Mouse (Mus musculus) limb, embryonic 13.5 days (tissue): Measurements from ENCODE around the gene Spa17. TPM values are rescaled to one million over a fixed set of nuclear protein-coding genes. Genes with fewer than 3 reads are reported as not detected.
A peak's percentile ranks its signal among the peaks of the same experiment; 100 is the strongest.

ENCODE experiments used
- ATAC-seq: fragments of 200-750 bp; cut with Nextera tagmentation; 2 replicates; pipeline ENCODE4 v1.8.0; 2017; ENCODE audit warnings: low read depth, moderate number of reproducible peaks, moderate TSS enrichment; ENCODE audit not compliant: low FRiP score
- H3K27ac ChIP-seq: fragments of 300-500 bp; sonication (generic); 2 replicates; pipeline ENCODE4 v1.5.1; 2015; ENCODE audit warnings: inconsistent platforms, mild to moderate bottlenecking, moderate library complexity
- H3K27me3 ChIP-seq: fragments of 300-500 bp; sonication (generic); 2 replicates; pipeline ENCODE4 v1.6.1; 2015; ENCODE audit warnings: mild to moderate bottlenecking, inconsistent platforms
- H3K36me3 ChIP-seq: fragments of 300-500 bp; sonication (generic); 2 replicates; pipeline ENCODE4 v1.6.1; 2015; ENCODE audit warnings: inconsistent platforms, mild to moderate bottlenecking, moderate library complexity
- H3K4me1 ChIP-seq: fragments of 300-500 bp; sonication (generic); 2 replicates; pipeline ENCODE4 v1.6.1; 2015; ENCODE audit warnings: inconsistent platforms
- H3K4me2 ChIP-seq: fragments of 300-500 bp; sonication (generic); replicated peaks from 2 replicates; pipeline ENCODE4 v1.6.1; 2015; ENCODE audit warnings: inconsistent platforms, mild to moderate bottlenecking, moderate library complexity
- H3K4me3 ChIP-seq: fragments of 300-500 bp; sonication (generic); 2 replicates; pipeline ENCODE4 v1.5.1; 2015; ENCODE audit warnings: moderate library complexity, mild to moderate bottlenecking, inconsistent platforms
- H3K9ac ChIP-seq: fragments of 300-500 bp; sonication (generic); 2 replicates; pipeline ENCODE4 v1.6.1; 2015; ENCODE audit warnings: mild to moderate bottlenecking, inconsistent platforms
- H3K9me3 ChIP-seq: fragments of 300-500 bp; sonication (generic); 2 replicates; pipeline ENCODE4 v1.6.1; 2016; ENCODE audit warnings: inconsistent platforms
- WGBS: fragments of 180-500 bp; shearing (Covaris S2); methylation state at CpG from one replicate; pipeline ENCODE4 v1.1.7; 2015; 5-methylcytosine and 5-hydroxymethylcytosine counted together
- polyA plus RNA-seq: library from polyadenylated mRNA; unstranded; fragments of >200 nt; fragmentation: Nextera tagmentation; extraction: Ambion mirVana; gene quantifications from 2 replicates; pipeline ENCODE4 v1.2.1, GENCODE M21; 2015

Spa17 gene
- 5.1 and 6.0 TPM in 2 replicates for polyA plus RNA-seq

DNA sequence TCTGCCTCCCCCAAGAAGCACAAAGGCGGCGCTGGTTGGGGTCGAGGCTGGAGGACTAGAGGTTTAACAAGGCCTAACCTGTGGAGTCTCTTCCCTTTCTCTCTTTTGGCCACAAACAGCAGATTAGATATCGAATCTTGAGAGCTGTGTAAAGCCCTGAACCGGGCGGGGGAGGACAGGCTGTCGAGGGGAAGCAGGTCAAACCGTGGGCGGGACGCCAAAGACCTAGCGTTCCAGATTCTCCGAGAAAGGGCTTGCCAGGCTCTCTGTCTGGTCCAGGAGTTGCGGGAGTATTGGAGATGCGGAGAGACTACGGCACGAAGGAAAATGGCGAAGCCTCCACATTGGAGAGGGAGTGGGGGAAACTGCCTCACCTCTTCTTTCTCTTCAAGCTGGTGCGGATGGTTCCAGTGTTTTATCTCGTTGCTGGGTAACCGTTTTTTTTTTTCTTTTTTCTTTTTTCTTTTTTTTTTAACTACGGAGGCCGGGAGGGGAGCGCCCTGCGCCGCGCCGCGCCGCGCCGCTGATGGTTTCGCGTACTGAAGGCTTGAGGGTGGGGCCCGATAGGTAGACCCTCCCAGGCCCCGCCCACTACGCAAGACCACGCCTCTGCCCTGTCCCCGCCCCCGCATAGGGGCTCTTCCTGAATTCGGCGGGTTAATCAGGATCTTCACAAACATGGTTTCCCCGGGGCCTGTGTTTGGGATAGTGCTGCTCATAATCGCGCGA, at the start of gene Spa17:
Gene Spa17 (minus strand): TSS at position 541 of the 729 bp plus-strand sequence.
- H3K4me2 ChIP-seq, result peak within 1 kb of the TSS; percentile 67
- WGBS, result under 1% methylated on average over 45 of the region's 45 CpGs

DNA sequence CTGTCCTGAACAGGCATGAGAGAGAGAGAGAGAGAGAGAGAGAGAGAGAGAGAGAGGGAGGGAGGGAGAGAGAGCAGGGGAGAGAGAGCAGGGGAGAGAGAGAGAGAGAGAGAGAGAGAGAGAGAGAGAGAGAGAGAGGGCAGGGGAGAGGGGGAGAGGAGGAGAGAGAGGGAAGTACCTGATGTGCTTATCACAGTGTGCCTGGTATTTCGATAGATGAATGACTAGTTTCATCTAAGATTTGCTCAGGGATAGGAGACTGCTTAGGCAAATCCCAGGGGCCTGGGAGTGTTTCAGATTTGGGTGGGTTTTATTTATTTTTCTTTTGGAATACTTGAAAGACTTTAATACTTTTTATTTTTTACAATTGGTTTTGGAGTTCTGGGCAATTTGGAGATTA, 49.7 kb upstream of the Spa17 start:
- no peak for ATAC-seq
- H3K4me1 ChIP-seq, result no peaks in the 10 kb centered on the region
- H3K9me3 ChIP-seq, result no peaks in the 10 kb centered on the region
- 82% methylated on average over 1 of the region's 1 CpGs for WGBS
- no peak overlapping the region for H3K4me3 ChIP-seq
- H3K27ac ChIP-seq, result no peak overlapping the region
- H3K36me3 ChIP-seq, result no peaks in the 10 kb centered on the region
- H3K4me2 ChIP-seq, result no peak overlapping the region
- H3K27me3 ChIP-seq, result no peaks in the 10 kb centered on the region
- no peak overlapping the region for H3K9ac ChIP-seq

More for the DNA sequence above, at the start of gene Spa17:
- Histone ChIP-seq H3K36me3 (no peaks in the 10 kb centered on the region), H3K27me3 (peaks cover 14% of the 10 kb centered on the region; the same call in 1 of the 2 replicates), H3K4me1 (peaks cover 11% of the 10 kb centered on the region), H3K27ac (peak within 1 kb of the TSS; percentile 52; the same call in 1 of the 2 replicates), H3K4me3 (peak within 1 kb of the TSS; percentile 71), H3K9ac (peak within 1 kb of the TSS; percentile 75), H3K9me3 (no peaks in the 10 kb centered on the region)
- ATAC-seq, result peak; percentile 96

DNA sequence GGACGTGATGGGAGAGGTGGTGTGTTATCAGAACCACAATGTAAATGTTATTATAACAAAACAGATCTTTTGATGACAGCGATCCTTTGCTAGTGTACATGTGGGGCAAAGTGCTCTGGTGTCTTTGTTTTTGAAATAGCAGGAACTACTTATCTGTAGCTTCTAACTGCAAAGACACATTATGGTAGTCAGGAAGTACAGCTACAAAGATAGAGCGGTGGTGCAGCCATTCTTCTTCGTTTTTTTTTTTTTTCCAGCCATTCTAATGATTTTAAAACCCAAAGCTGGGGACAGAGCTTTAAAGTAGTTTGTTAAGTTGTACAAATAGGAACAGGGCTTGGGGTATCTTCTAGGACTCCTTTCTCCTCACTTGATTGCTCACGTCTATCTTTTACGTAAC, 45.9 kb upstream of the Spa17 start:
- H3K9me3 ChIP-seq, result no peaks in the 10 kb centered on the region
- 86% methylated on average over 6 of the region's 6 CpGs for WGBS

DNA sequence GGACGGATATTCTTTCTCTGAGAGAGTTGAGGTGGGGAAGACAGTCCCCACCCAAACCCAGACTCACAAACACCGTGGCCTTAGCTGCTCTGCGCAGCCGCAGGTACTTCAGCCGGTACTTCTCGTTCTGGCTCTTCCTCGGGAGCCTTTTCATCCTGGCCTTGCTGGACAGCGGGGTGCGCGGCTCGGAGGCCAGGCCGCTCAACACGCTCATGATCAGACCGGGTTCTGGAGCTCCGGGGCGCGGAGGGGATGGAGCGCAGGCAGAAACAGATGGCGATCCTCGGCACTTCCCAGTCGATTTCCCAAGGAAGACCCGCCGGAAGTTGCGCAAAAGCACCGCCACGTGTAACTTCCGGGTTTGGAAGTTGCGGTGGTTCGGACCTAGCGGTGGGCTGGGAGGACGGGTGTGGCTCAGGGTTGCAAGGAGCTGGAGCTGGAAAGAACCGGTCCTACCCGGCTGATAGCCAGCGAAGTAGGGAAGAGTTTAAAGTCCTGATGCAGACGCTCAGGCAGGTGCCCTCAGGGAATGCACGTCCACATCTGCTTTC, 43.5 kb upstream of the Spa17 start, which contains the start of gene Tbrg1:
Gene Tbrg1 (minus strand): TSS at position 382 of the 551 bp plus-strand sequence.
- no peaks in the 10 kb centered on the region for H3K27me3 ChIP-seq
- peaks cover 26% of the 10 kb centered on the region for H3K36me3 ChIP-seq
- H3K27ac ChIP-seq, result peak within 1 kb of the TSS; percentile 92
- H3K4me3 ChIP-seq, result peak within 1 kb of the TSS; percentile 77
- H3K4me1 ChIP-seq, result peaks cover 10% of the 10 kb centered on the region
- peak within 1 kb of the TSS; percentile 86 for H3K9ac ChIP-seq
- H3K4me2 ChIP-seq, result peak within 1 kb of the TSS; percentile 78
- ATAC-seq, result peak; percentile 92
- no peaks in the 10 kb centered on the region for H3K9me3 ChIP-seq
- WGBS, result under 1% methylated on average over 36 of the region's 36 CpGs

More for the DNA sequence above, 45.9 kb upstream of the Spa17 start:
- Histone ChIP-seq H3K27ac (no peak overlapping the region), H3K4me2 (no peak overlapping the region), H3K4me3 (no peak overlapping the region), H3K36me3 (peaks cover 2% of the 10 kb centered on the region), H3K9ac (no peak overlapping the region), H3K27me3 (no peaks in the 10 kb centered on the region), H3K4me1 (peaks cover 10% of the 10 kb centered on the region)
- ATAC-seq, result no peak

DNA sequence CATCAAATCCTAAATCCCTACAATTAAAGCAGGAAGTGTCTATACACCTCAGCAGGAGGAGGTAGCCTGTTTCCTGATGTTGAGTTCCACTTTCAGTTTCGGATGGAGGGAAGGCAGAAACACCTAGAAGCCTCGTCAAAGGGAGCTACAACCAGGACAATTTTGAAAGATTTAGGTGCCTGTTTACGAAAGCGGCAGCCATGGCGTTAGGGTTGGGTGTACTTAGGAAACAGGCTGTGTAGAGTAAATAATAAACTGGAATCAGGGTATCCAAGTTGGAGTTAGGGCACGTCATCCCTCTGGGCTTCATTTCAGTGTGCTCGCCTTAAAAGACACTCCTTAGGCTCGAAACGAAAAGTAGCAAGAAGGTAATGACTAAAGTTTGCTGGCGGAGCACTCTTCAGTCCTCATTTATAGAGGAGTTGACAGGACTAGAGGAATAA, 42.9 kb upstream of the Spa17 start:
- Histone ChIP-seq H3K4me3 (peak overlapping the region; percentile 77), H3K36me3 (peaks cover 29% of the 10 kb centered on the region), H3K27ac (peak overlapping the region; percentile 92), H3K4me1 (peaks cover 10% of the 10 kb centered on the region), H3K27me3 (no peaks in the 10 kb centered on the region), H3K4me2 (peak overlapping the region; percentile 78), H3K9ac (peak overlapping the region; percentile 86), H3K9me3 (no peaks in the 10 kb centered on the region)
- under 1% methylated on average over 10 of the region's 10 CpGs for WGBS
- ATAC-seq, result 0 out of 2 replicates have a peak, but pooled peaks have one; percentile 42

DNA sequence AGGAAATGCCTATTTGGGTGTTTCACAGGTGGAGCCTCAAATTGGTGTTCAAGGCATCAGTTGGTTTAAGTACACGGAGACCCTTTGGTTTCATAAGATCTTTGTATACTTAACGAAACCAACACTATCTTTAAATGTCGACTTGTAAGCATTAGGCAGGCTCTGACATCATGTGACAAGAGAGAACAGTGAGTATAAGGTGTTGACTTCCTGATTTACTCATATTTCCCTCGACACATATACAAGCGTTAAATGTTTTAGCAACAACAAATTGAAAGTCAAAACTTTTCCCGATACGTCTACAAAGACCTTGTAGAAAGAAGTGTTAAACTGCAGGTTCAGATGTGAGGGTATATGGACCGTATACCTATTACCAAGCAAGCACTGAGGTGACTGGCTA, 42.4 kb upstream of the Spa17 start:
- peaks cover 10% of the 10 kb centered on the region for H3K4me1 ChIP-seq
- H3K36me3 ChIP-seq, result peaks cover 34% of the 10 kb centered on the region
- WGBS, result 61% methylated on average over 8 of the region's 8 CpGs
- ATAC-seq, result no peak
- H3K4me3 ChIP-seq, result peak overlapping the region; percentile 77
- H3K9me3 ChIP-seq, result no peaks in the 10 kb centered on the region
- no peak overlapping the region for H3K27ac ChIP-seq
- H3K9ac ChIP-seq, result peak overlapping the region; percentile 86
- H3K27me3 ChIP-seq, result no peaks in the 10 kb centered on the region
- H3K4me2 ChIP-seq, result peak overlapping the region; percentile 78

DNA sequence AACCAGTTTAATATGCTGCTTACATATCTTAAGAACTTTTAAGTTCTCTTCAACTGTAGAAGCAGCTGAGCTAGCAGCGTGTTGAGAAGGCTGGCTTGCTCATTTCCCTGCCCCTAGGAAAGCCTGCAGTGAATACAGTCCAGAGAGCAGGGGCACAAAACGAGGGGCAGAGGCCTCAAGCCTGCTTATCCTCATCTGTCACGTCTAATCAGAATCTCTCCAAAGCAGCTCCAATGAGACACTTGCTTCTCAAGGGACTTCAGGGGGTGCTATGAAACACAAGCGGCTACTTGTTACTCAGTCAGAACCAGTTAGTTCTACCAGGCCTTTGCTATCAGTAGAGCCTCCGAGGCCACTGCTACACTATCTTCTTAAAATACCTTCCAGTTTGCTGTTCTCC, 40.3 kb upstream of the Spa17 start:
- Histone ChIP-seq H3K36me3 (peaks cover 55% of the 10 kb centered on the region), H3K27ac (no peak overlapping the region), H3K9me3 (no peaks in the 10 kb centered on the region), H3K27me3 (no peaks in the 10 kb centered on the region), H3K4me2 (no peak overlapping the region), H3K4me1 (peaks cover 10% of the 10 kb centered on the region), H3K4me3 (no peak overlapping the region), H3K9ac (no peak overlapping the region)
- 78% methylated on average over 5 of the region's 5 CpGs for WGBS
- ATAC-seq, result no peak

DNA sequence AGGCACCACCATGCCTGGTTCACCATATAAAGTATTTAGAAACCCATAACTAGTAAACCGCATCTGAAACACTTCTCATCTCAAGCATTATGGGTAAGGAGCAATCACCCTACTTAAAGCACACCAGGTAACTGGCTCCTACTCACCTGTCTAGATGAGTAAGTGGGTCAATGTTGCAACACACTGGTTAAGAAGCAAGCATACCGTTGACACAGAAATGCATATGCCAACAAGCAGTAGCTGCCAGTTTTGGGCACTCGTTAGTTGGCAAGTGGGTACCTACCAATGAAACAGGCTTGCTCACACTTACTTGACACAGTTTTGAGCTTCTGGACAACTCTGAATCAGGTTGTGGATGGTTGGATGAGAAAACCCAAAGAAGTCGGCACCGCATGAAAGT, 37.1 kb upstream of the Spa17 start:
- H3K4me3 ChIP-seq, result no peak overlapping the region
- ATAC-seq, result no peak
- WGBS, result 92% methylated on average over 5 of the region's 5 CpGs

DNA sequence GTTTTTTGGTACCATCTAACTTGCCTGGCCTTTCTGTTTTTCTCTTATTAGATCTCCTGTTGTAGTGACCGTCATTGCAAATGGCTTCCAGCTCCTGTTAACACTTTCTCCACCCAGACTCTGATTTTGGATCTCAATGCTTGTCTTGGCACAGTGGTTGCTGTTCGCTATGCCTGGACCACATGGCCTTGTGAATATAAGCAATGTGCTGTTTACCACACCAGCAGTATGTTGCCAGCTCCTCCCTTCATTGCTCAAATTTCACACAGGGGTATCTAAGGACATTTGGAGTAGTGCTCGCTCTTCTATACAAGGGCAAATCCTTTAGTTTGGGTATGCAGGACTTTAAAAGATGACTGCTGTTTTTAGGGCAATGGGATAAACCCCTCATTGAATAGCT, 32.7 kb upstream of the Spa17 start:
- Histone ChIP-seq H3K27me3 (no peaks in the 10 kb centered on the region), H3K9ac (no peak overlapping the region), H3K36me3 (peaks cover 43% of the 10 kb centered on the region), H3K9me3 (no peaks in the 10 kb centered on the region), H3K27ac (no peak overlapping the region), H3K4me3 (no peak overlapping the region), H3K4me2 (no peak overlapping the region), H3K4me1 (no peaks in the 10 kb centered on the region)
- no peak for ATAC-seq
- WGBS, result 76% methylated on average over 3 of the region's 3 CpGs

More for the DNA sequence above, 37.1 kb upstream of the Spa17 start:
- H3K4me2 ChIP-seq, result no peak overlapping the region
- H3K9ac ChIP-seq, result no peak overlapping the region
- H3K4me1 ChIP-seq, result peaks cover 5% of the 10 kb centered on the region
- peaks cover 74% of the 10 kb centered on the region for H3K36me3 ChIP-seq
- no peaks in the 10 kb centered on the region for H3K27me3 ChIP-seq
- no peak overlapping the region for H3K27ac ChIP-seq
- no peaks in the 10 kb centered on the region for H3K9me3 ChIP-seq

DNA sequence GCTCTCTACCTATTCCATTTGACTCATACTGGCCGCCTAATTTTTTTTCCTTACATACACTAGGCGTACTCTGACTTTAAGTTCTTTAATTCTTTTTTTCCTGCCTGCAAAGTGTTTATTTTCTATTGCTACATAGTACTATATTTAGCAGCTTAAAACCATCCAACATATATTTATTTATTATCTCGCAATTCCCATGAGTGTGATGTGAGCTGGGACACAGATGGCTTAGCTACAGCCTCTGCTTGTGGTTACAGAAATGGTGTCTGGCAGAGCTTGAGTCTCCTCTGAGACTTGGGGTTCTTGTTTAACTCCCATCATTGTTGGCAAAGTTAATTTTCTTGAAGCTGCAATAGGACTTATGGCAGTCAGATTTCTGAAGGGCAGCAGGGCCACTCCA, 25.2 kb upstream of the Spa17 start:
- no peak for ATAC-seq
- Histone ChIP-seq H3K27ac (no peak overlapping the region), H3K4me2 (no peak overlapping the region), H3K9ac (no peak overlapping the region), H3K36me3 (no peaks in the 10 kb centered on the region), H3K4me1 (no peaks in the 10 kb centered on the region), H3K27me3 (no peaks in the 10 kb centered on the region), H3K9me3 (no peaks in the 10 kb centered on the region), H3K4me3 (no peak overlapping the region)
- 88% methylated on average over 3 of the region's 3 CpGs for WGBS

DNA sequence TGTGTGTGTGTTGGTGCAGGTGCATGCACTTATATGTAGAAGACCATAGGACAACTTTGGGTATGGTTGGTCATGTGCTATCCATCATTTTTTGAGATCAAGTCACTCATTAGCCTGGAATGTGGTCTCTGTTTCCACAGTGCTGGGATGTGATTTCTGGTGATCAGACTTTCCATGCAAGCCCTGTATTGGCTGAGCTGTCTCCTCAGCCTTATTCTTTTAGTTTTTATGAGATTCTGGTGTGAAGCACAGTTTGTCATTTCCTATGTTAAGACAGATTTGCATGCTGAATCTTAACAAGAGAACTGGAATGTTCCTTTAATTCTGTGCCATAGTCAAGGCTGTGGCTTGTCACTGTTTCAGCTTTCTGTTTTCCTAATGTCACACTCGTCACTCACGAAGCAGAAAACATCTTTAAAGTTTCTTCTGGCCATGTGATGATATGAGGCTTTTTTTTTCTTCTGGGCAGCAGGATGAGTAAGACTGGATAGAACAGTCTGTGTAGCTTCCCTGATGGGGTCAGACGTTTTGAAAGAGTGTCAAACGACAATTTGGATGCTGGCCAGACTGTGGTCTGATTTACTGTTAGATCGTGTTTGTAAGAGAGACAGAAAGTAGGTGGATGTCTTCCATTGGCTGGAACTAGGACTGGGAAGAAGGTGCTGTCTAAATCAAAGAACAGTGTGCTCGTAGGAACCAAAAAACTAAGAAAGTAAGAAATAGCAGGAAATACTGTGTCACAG, 23.4 kb upstream of the Spa17 start:
- no peak overlapping the region for H3K27ac ChIP-seq
- 58% methylated on average over 6 of the region's 6 CpGs for WGBS
- H3K27me3 ChIP-seq, result no peaks in the 10 kb centered on the region
- H3K4me3 ChIP-seq, result no peak overlapping the region
- H3K9me3 ChIP-seq, result no peaks in the 10 kb centered on the region
- H3K36me3 ChIP-seq, result no peaks in the 10 kb centered on the region
- no peak for ATAC-seq
- H3K4me2 ChIP-seq, result no peak overlapping the region
- no peak overlapping the region for H3K9ac ChIP-seq
- H3K4me1 ChIP-seq, result no peaks in the 10 kb centered on the region

DNA sequence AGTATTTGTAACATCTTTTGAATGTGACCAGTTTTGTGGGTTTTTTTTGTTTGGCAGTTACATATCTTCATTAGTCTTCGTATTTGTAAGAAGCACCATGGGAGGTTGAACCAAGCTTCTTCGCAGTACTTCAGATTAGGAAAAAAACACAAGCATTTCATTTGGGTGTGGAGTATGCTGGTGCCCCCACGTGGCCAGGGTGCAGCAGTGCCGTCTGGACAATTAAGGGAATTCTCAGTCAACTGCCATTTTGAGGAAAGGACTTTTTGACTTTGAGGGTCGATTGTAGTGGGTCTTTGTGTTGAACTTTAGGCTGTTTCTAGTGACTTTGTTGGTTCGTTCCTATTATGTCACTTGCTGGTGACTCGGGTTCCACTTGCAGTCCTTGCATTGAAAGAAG, 22.8 kb upstream of the Spa17 start:
- Histone ChIP-seq H3K36me3 (no peaks in the 10 kb centered on the region), H3K27me3 (no peaks in the 10 kb centered on the region), H3K4me3 (no peak overlapping the region), H3K4me2 (no peak overlapping the region), H3K9me3 (no peaks in the 10 kb centered on the region), H3K27ac (no peak overlapping the region), H3K4me1 (no peaks in the 10 kb centered on the region), H3K9ac (no peak overlapping the region)
- ATAC-seq, result no peak
- 19% methylated on average over 7 of the region's 7 CpGs for WGBS
